Mouse (Mus musculus) cerebellum, adult 2 months (tissue): ENCODE measurements around the gene Gm45337. TPM values are rescaled to one million over a fixed set of nuclear protein-coding genes. Genes with fewer than 3 reads are reported as not detected.
A peak's percentile ranks its signal among the peaks of the same experiment; 100 is the strongest.

Source experiments
- DNase-seq, 2 experiments: peaks; one replicate each; pipeline ENCODE4 v3.0.0; 2021
- H3K27ac ChIP-seq: fragments of 200-500 bp; 2 replicates; pipeline ENCODE4 v1.5.1; 2012; ENCODE audit warnings: low read length, control low read depth, inconsistent platforms; ENCODE audit not compliant: insufficient read depth
- H3K27me3 ChIP-seq: fragments of 200-500 bp; 2 replicates; pipeline ENCODE4 v1.6.1; 2012; ENCODE audit warnings: inconsistent platforms, mild to moderate bottlenecking, low read length, moderate library complexity; ENCODE audit not compliant: control insufficient read depth, insufficient read depth
- H3K4me1 ChIP-seq: fragments of 200-500 bp; 2 replicates; pipeline ENCODE4 v1.6.1; 2011; ENCODE audit warnings: low read length; ENCODE audit not compliant: control insufficient read depth, insufficient read depth
- H3K4me3 ChIP-seq: fragments of 200-500 bp; replicated peaks from 2 replicates; pipeline ENCODE3; 2011; ENCODE audit warnings: mild to moderate bottlenecking, low read depth, low read length, control low read depth; ENCODE audit not compliant: insufficient read depth
- CTCF ChIP-seq: fragments of 200-500 bp; IDR thresholded peaks from 2 replicates; pipeline ENCODE4 v1.5.1; 2011; ENCODE audit warnings: low read depth, mild to moderate bottlenecking, control low read depth, low read length, moderate library complexity, borderline replicate concordance; ENCODE audit not compliant: insufficient read depth
- POLR2A ChIP-seq: fragments of 200-500 bp; IDR thresholded peaks from 2 replicates; pipeline ENCODE4 v1.6.1; 2011; ENCODE audit warnings: low read length, control low read depth, borderline replicate concordance; ENCODE audit not compliant: insufficient read depth
- WGBS: fragments of 180-500 bp; shearing (Covaris S2); methylation state at CpG from one replicate; pipeline ENCODE4 v1.1.7; 2018; 5-methylcytosine and 5-hydroxymethylcytosine counted together
- polyA plus RNA-seq: library from polyadenylated mRNA; depleted of rRNA; stranded (reverse); fragments of >200 nt; gene quantifications from 2 replicates; pipeline ENCODE4 v1.2.3, GENCODE M21; 2012; rRNA removed

The Gm45337 gene
- polyA plus RNA-seq, 1 experiment: not detected

GRCm38 (mm10) chr7:142096701-142097100 lies 47.7 kb downstream of the Gm45337 start:
- TF ChIP-seq CTCF (no peak), POLR2A (no peak)
- no peak overlapping the region for H3K27ac ChIP-seq
- no peak overlapping the region for H3K4me3 ChIP-seq
- no peak for DNase-seq
- WGBS: 76% methylated on average over 4 of the region's 4 CpGs
- peaks cover 13% of the 10 kb centered on the region for H3K4me1 ChIP-seq
- no peaks in the 10 kb centered on the region for H3K27me3 ChIP-seq

GRCm38 (mm10) chr7:142095183-142095931 lies 49.0 kb downstream of the Gm45337 start, which contains the start of gene Dusp8:
Gene Dusp8, minus strand, starts transcription at chr7:142095843.
- Histone ChIP-seq H3K27ac (peak within 1 kb of the TSS; percentile 98), H3K4me1 (peaks cover 25% of the 10 kb centered on the region), H3K27me3 (no peaks in the 10 kb centered on the region), H3K4me3 (peak within 1 kb of the TSS; percentile 89)
- WGBS: under 1% methylated on average over 62 of the region's 63 CpGs
- DNase-seq: peak; percentile 98
- TF ChIP-seq CTCF: peak; percentile 42; the same call in 1 of the 2 replicates
- peak; percentile 56; the same call in 1 of the 2 replicates for TF ChIP-seq POLR2A

- H3K4me1 ChIP-seq: peaks cover 33% of the 10 kb centered on the region
Measured at GRCm38 (mm10) chr7:142094301-142095143, 49.9 kb downstream of the Gm45337 start.

GRCm38 (mm10) chr7:142093696-142094240 lies 50.6 kb downstream of the Gm45337 start:
- DNase-seq: peak in 1 of 2 experiments; percentile 36
- WGBS: 3% methylated on average over 6 of the region's 6 CpGs

More at GRCm38 (mm10) chr7:142094301-142095143, 49.9 kb downstream of the Gm45337 start:
- WGBS: under 1% methylated on average over 89 of the region's 89 CpGs
- TF ChIP-seq POLR2A (peak; percentile 41; the same call in 1 of the 2 replicates), CTCF (no peak)
- Histone ChIP-seq H3K27ac (peak overlapping the region; percentile 98), H3K4me3 (peak overlapping the region; percentile 89), H3K27me3 (no peaks in the 10 kb centered on the region)
- peak; percentile 84 to 87 for DNase-seq

More at GRCm38 (mm10) chr7:142093696-142094240, 50.6 kb downstream of the Gm45337 start:
- peak overlapping the region; percentile 89 for H3K4me3 ChIP-seq
- TF ChIP-seq CTCF (no peak), POLR2A (no peak)
- no peaks in the 10 kb centered on the region for H3K27me3 ChIP-seq
- H3K27ac ChIP-seq: peak overlapping the region; percentile 98
- peaks cover 39% of the 10 kb centered on the region for H3K4me1 ChIP-seq

Other genes starting within 250 kb of the Gm45337 start
- gene Tollip, start 226.1 kb downstream of the Gm45337 start, polyA plus RNA-seq: 151 and 161 TPM in 2 replicates
- 173 and 182 TPM in 2 replicates for gene Brsk2, start 194.9 kb downstream of the Gm45337 start, polyA plus RNA-seq
- gene Mob2, start 83.5 kb downstream of the Gm45337 start, polyA plus RNA-seq: 67.5 and 73.4 TPM in 2 replicates
- gene Dusp8, start 48.8 kb downstream of the Gm45337 start, polyA plus RNA-seq: 85.8 and 90.1 TPM in 2 replicates
- gene Gm45618, start 23.9 kb downstream of the Gm45337 start, polyA plus RNA-seq: not detected in 2 replicates
- gene Gm39115, start 8.6 kb downstream of the Gm45337 start, polyA plus RNA-seq: not detected in 2 replicates
- not detected in 2 replicates for gene Gm29735, start 12.5 kb upstream of the Gm45337 start, polyA plus RNA-seq
- not detected in 2 replicates for gene Gm4553, start 21.1 kb upstream of the Gm45337 start, polyA plus RNA-seq
- not detected in 2 replicates for gene Krtap5-2, start 31.4 kb upstream of the Gm45337 start, polyA plus RNA-seq
- not detected in 2 replicates for gene Gm10153, start 45.8 kb upstream of the Gm45337 start, polyA plus RNA-seq
- gene Krtap5-3, start 56.8 kb upstream of the Gm45337 start, polyA plus RNA-seq: not detected in 2 replicates
- 0.16 TPM in 1 of 2 replicates, not detected in the other for gene Gm7579, start 67.3 kb upstream of the Gm45337 start, polyA plus RNA-seq
- gene Krtap5-5, start 85.4 kb upstream of the Gm45337 start, polyA plus RNA-seq: not detected in 2 replicates
- gene Gm40460, start 96.5 kb upstream of the Gm45337 start, polyA plus RNA-seq: not detected in 2 replicates
- gene Gm2431, start 113.7 kb upstream of the Gm45337 start, polyA plus RNA-seq: not detected in 2 replicates
- not detected in 2 replicates for gene Gm4559, start 129.8 kb upstream of the Gm45337 start, polyA plus RNA-seq
- not detected in 2 replicates for gene Krtap5-1, start 152.5 kb upstream of the Gm45337 start, polyA plus RNA-seq
- gene Krtap5-4, start 158.9 kb upstream of the Gm45337 start, polyA plus RNA-seq: not detected in 2 replicates
- 175 and 183 TPM in 2 replicates for gene Ifitm10, start 229.1 kb upstream of the Gm45337 start, polyA plus RNA-seq
- 1.00 and 1.0 TPM in 2 replicates for gene Gm49369, start 238.1 kb upstream of the Gm45337 start, polyA plus RNA-seq
- gene Ctsd, start 243.4 kb upstream of the Gm45337 start, polyA plus RNA-seq: 401 and 405 TPM in 2 replicates